Mouse (Mus musculus) liver, adult 2 months (tissue): Measurements from ENCODE around the gene Cdh23.

Source experiments
- CTCF ChIP-seq: fragments of 200-500 bp; IDR thresholded peaks from 2 replicates; pipeline ENCODE4 v1.5.1; 2011; ENCODE audit warnings: low read depth, low read length, control low read depth
- POLR2A ChIP-seq: fragments of 200-500 bp; IDR thresholded peaks from 2 replicates; pipeline ENCODE4 v1.6.1; 2011; ENCODE audit warnings: low read length, control low read depth; ENCODE audit not compliant: insufficient read depth; ENCODE audit errors: extremely low read depth

DNA sequence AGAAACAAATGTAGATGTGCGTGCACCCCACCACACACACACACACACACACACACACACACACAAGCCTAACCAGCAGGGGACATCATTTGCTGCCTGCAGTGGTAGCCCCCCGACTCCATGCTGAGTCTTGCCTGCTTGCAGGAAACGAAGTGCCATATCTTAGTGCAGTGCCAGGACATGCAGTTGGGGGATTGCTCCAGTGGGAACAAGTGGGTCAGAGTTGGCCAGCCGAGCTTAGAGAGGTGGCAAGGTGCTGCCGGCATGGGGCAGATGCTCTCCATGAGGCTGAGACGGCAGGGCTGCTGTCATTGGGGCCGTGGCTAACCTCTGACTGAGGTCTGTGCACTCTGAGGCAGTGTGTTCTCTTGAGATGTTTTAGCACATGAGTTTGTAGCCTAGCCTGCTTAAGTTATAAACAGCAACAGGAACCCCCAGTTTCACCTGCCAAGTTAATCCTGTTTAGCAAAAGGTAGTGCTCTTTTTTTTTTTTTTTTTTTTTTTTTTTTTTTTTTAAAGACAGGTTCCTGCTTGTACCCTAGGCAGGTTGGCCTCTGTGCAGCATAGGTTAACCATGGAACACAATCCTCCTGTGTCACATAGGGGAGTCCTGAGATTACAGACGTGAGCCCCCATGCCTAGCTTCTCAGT is 416.9 kb downstream of the Cdh23 start:
- no peak for TF ChIP-seq CTCF
- no peak for TF ChIP-seq POLR2A
